Mouse (Mus musculus) heart, embryonic 14.5 days (tissue): Measurements from ENCODE around the gene Pm20d1. TPM values are rescaled to one million over a fixed set of nuclear protein-coding genes. Genes with fewer than 3 reads are reported as not detected.

Experiments
- ATAC-seq: fragments of 200-750 bp; cut with Nextera tagmentation; 2 replicates; pipeline ENCODE4 v1.8.0; 2017; ENCODE audit warnings: low read depth, moderate TSS enrichment; ENCODE audit not compliant: insufficient number of reproducible peaks, insufficient read depth, low FRiP score
- H3K27ac ChIP-seq, 2 experiments: fragments of 200-500 bp in 1 of 2; fragments of 300-500 bp in 1 of 2; sonication (generic) in 1 of 2; replicated peaks in 1 of 2; 2 replicates each; pipeline ENCODE4 v1.5.1; 2012 to 2014; ENCODE audit warnings: low read depth in 2 of 2, low read length in 2 of 2, control low read depth in 1 of 2, mild to moderate bottlenecking in 1 of 2, mixed read lengths in 1 of 2; ENCODE audit not compliant: control insufficient read depth in 1 of 2, insufficient read depth in 1 of 2
- H3K27me3 ChIP-seq: fragments of 300-500 bp; sonication (generic); 2 replicates; pipeline ENCODE4 v1.6.1; 2014; ENCODE audit warnings: mild to moderate bottlenecking, low read length, control low read depth; ENCODE audit not compliant: control insufficient read depth, insufficient read depth
- H3K36me3 ChIP-seq: fragments of 300-500 bp; sonication (generic); 2 replicates; pipeline ENCODE4 v1.6.1; 2014; ENCODE audit warnings: mild to moderate bottlenecking, control low read depth, low read length, mixed read lengths; ENCODE audit not compliant: control insufficient read depth, insufficient read depth
- H3K4me1 ChIP-seq, 2 experiments: fragments of 200-500 bp in 1 of 2; fragments of 300-500 bp in 1 of 2; sonication (generic) in 1 of 2; 2 replicates each; pipeline ENCODE4 v1.6.1; 2012 to 2014; ENCODE audit warnings: low read length in 2 of 2, control low read depth in 1 of 2, mixed read lengths in 1 of 2; ENCODE audit not compliant: control insufficient read depth in 2 of 2, insufficient read depth in 2 of 2
- H3K4me2 ChIP-seq: fragments of 300-500 bp; sonication (generic); 2 replicates; pipeline ENCODE4 v1.6.1; 2014; ENCODE audit warnings: mild to moderate bottlenecking, low read length
- H3K4me3 ChIP-seq, 2 experiments: fragments of 200-500 bp in 1 of 2; fragments of 300-500 bp in 1 of 2; sonication (generic) in 1 of 2; 2 replicates each; pipeline ENCODE4 v1.5.1; 2012 to 2014; ENCODE audit warnings: low read length in 2 of 2, mild to moderate bottlenecking in 2 of 2, control low read depth in 1 of 2, low read depth in 1 of 2, moderate library complexity in 1 of 2; ENCODE audit not compliant: control insufficient read depth in 1 of 2, insufficient read depth in 1 of 2
- H3K9ac ChIP-seq: fragments of 300-500 bp; sonication (generic); 2 replicates; pipeline ENCODE4 v1.6.1; 2014; ENCODE audit warnings: mild to moderate bottlenecking, low read length
- H3K9me3 ChIP-seq: fragments of 300-500 bp; sonication (generic); 2 replicates; pipeline ENCODE4 v1.6.1; 2016; ENCODE audit warnings: low read length, control low read depth; ENCODE audit not compliant: control insufficient read depth
- WGBS: fragments of 180-500 bp; shearing (Covaris S2); extraction: QIAGEN DNeasy Blood & Tissue Kit; methylation state at CpG from one replicate; pipeline ENCODE4 v1.1.7; 2014; 5-methylcytosine and 5-hydroxymethylcytosine counted together
- polyA plus RNA-seq: library from polyadenylated mRNA; unstranded; fragments of >200 nt; fragmentation: Nextera tagmentation; extraction: Ambion mirVana; gene quantifications from 2 replicates; pipeline ENCODE4 v1.2.1, GENCODE M21; 2014

Gene Pm20d1
- polyA plus RNA-seq, 1 experiment from 2014 or later, result 2.1 TPM

DNA sequence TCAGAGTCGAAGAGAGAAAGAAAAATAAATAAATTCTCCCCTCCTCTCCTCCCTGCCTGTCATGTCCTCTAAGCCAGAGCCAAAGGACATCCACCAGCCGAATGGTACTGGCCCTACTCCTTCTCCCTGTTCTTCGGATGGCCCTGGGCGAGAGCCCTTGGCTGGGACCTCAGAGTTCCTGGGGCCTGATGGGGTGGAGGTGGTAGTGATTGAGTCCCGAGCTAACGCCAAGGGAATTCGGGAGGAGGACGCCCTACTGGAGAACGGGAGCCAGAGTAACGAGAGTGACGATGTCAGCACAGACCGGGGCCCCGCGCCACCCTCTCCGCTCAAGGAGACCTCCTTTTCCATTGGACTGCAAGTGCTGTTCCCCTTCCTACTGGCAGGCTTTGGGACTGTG lies 33.4 kb downstream of the Pm20d1 start:
- ATAC-seq, result no peak
- peaks cover 37% of the 10 kb centered on the region for H3K36me3 ChIP-seq
- H3K4me3 ChIP-seq, result no peak overlapping the region
- H3K9me3 ChIP-seq, result no peaks in the 10 kb centered on the region
- WGBS, result 82% methylated on average over 15 of the region's 15 CpGs
- no peak overlapping the region for H3K9ac ChIP-seq
- no peak overlapping the region for H3K4me2 ChIP-seq
- H3K27me3 ChIP-seq, result no peaks in the 10 kb centered on the region
- H3K4me1 ChIP-seq, result peaks cover 6 to 16% of the 10 kb centered on the region in 2 experiments
- H3K27ac ChIP-seq, result no peak overlapping the region

DNA sequence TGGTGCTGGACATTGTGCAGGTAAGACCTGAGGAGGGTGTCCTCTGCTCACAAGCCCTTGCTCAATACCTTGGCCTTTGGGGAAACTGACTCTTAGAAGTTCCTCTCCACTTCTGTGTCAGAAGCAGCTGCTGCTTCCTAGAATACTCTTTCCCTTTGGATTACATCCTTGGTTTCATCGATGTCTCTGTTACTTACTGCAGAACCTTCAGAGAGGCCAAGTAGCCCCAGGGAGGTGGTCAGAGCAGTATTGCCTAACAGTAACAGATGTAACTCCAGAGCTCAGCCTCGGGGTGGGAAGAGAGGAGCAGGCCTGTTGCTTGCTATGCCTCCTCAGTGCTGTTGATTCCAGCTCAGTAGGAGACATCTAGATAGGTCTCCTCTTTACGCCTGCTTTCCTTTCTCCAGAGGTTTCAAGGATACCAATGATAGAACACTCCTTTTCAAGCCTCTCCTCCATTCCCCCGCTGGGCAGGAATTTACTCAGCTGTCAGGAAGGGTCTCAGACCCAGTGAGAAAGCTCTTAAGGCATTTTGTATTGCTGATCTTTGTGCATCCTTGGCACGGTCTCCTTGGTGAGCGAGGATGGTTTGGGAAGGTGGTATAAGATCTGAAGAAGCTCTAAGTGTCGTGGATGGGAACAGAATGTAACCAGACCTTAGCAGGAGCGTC lies 33.9 kb downstream of the Pm20d1 start:
- H3K27me3 ChIP-seq, result no peaks in the 10 kb centered on the region
- H3K27ac ChIP-seq, result no peak overlapping the region
- H3K9me3 ChIP-seq, result no peaks in the 10 kb centered on the region
- ATAC-seq, result no peak
- no peak overlapping the region for H3K4me2 ChIP-seq
- H3K9ac ChIP-seq, result no peak overlapping the region
- peaks cover 6 to 16% of the 10 kb centered on the region in 2 experiments for H3K4me1 ChIP-seq
- H3K36me3 ChIP-seq, result peaks cover 40% of the 10 kb centered on the region
- H3K4me3 ChIP-seq, result no peak overlapping the region
- WGBS, result 72% methylated on average over 8 of the region's 8 CpGs

DNA sequence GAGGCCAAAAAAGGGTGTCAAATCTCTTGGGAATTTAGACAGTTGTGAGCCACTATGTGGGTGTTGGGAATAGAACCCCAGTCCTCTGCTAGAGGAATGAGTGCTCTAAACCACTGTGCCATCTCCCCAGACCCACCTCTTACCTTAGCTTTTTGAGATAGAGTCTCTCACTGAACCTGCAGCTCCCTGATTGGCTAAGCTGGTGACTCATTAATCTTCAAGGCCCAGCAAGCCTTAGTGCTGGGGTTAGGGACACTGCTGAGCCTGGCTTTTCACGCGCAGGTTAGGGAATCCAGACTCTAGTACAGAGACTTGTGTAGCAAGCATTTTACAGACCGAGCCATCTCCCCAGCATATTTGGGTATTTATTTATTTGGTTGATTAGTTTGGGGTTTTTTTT lies 39.9 kb downstream of the Pm20d1 start:
- Histone ChIP-seq H3K9me3 (no peaks in the 10 kb centered on the region), H3K9ac (no peak overlapping the region), H3K4me3 (no peak overlapping the region), H3K36me3 (peaks cover 54% of the 10 kb centered on the region), H3K27me3 (no peaks in the 10 kb centered on the region), H3K4me2 (no peak overlapping the region), H3K27ac (no peak overlapping the region), H3K4me1 (no peaks in the 10 kb centered on the region; a peak in 1 of 4 replicates)
- ATAC-seq, result no peak
- WGBS, result 85% methylated on average over 3 of the region's 3 CpGs

DNA sequence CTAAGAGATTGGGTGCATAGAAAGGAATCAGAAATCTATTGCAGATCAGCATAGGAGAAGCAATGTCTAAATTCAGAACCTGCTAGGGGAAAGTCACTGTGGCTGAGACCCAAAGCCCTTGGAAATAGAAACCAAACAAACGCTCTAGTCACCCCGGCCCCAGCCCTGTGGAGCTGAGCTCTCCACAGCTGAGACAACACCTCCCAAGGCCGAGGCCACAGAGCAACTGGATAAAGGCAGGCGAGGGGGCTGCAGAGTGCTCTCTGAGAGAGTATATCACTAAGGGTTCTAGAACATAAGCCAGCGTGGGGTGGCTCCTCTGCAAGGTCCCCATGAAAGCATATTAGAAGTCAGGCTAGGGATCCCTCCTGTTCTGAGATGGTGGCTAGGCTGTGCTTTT lies 41.4 kb downstream of the Pm20d1 start:
- peaks cover 64% of the 10 kb centered on the region for H3K36me3 ChIP-seq
- no peak for ATAC-seq

DNA sequence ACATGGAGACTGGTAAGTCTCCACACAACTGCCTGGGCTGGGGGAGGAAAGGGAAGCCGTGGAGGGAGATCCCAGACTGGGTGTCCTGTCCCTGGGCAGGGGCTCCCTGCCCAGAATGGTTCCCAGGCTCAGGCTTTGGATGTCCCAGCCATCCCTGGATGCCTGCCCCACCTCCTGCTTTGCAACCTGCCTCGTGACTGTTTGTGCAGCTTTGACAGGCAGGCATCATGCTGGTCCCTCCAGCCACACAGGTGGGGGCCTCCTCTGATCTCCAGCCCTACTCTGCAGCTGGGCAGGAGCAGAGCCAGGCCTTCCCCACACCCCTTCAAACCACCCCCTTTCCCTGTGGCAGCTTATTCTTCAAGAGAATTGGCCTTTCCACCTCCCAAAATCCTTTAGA lies 42.1 kb downstream of the Pm20d1 start:
- H3K9me3 ChIP-seq, result no peaks in the 10 kb centered on the region
- H3K27ac ChIP-seq, result no peak overlapping the region
- no peak overlapping the region for H3K4me3 ChIP-seq
- H3K36me3 ChIP-seq, result peaks cover 65% of the 10 kb centered on the region
- no peaks in the 10 kb centered on the region for H3K27me3 ChIP-seq
- no peak overlapping the region for H3K9ac ChIP-seq
- H3K4me2 ChIP-seq, result no peak overlapping the region
- no peak for ATAC-seq
- 50% methylated on average over 2 of the region's 2 CpGs for WGBS
- no peaks in the 10 kb centered on the region for H3K4me1 ChIP-seq

More for the DNA sequence above, 41.4 kb downstream of the Pm20d1 start:
- H3K27me3 ChIP-seq, result no peaks in the 10 kb centered on the region
- no peaks in the 10 kb centered on the region for H3K9me3 ChIP-seq
- WGBS, result 65% methylated on average over 5 of the region's 5 CpGs
- H3K4me1 ChIP-seq, result no peaks in the 10 kb centered on the region; a peak in 1 of 4 replicates
- no peak overlapping the region for H3K27ac ChIP-seq
- no peak overlapping the region for H3K9ac ChIP-seq
- H3K4me3 ChIP-seq, result no peak overlapping the region
- no peak overlapping the region for H3K4me2 ChIP-seq

DNA sequence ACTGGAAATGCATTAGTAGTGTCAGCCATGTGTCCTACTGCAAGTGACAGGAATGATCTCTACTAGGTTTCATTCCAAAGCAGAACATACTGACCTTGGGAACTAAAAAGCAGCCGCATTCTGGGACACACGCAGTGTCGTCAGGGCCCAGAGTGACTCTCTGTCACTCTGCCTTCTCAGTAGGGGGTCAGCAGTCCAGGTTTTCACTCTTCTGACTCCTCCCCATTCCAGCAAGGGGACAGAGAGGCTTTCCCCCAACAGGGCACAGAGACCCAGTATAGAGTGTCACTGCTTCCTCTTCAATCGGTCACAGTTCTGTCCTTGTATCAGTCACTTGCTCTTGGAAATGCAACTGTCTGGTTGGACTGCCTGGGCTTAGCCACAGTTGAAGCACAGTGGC lies 45.0 kb downstream of the Pm20d1 start:
- Histone ChIP-seq H3K27ac (no peak overlapping the region), H3K4me3 (no peak overlapping the region), H3K9ac (no peak overlapping the region), H3K36me3 (peaks cover 79% of the 10 kb centered on the region), H3K9me3 (no peaks in the 10 kb centered on the region), H3K27me3 (no peaks in the 10 kb centered on the region), H3K4me1 (no peaks in the 10 kb centered on the region), H3K4me2 (no peak overlapping the region)
- no peak for ATAC-seq
- 61% methylated on average over 4 of the region's 4 CpGs for WGBS

DNA sequence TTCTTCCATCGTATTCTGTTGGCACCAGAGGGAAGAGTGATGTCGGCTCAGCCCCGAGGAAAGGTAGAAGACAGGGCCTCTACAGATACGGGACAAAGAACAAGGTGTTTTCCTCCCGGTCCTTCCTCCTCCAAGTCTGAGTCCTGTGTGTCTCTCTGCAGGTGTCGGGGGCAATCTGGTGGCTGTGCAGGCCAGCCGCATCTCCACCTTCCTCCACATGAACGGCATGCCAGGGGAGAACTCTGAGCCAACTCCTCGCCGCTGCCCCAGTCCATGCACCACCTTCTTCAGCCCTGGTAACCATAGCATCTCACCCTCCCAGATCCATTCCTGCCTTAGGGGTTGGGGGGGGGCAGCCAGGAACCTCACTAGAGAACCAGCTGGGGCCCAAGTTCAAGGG lies 46.6 kb downstream of the Pm20d1 start:
- 91% methylated on average over 10 of the region's 10 CpGs for WGBS
- peaks cover 89% of the 10 kb centered on the region for H3K36me3 ChIP-seq

DNA sequence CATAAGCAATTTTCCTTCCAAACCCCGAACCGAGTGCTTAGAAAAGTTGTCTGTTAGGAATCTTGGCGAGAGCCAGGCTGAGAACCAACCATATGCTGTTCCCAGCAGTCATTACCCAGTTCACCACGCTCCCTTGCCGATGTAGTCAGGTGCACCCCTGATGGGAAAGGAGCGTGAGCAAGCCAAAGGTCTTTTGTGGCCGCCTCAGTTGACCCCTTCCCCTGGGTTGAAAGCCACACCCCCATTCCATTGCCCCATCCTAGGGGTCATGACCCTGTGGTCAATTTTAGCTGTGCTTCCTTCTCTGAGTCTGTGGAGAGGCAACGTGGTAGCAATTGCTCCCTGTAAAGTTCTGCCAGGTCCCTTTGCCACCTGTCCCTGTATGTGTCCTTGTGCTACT lies 47.7 kb downstream of the Pm20d1 start:
- H3K4me1 ChIP-seq, result no peaks in the 10 kb centered on the region
- no peak overlapping the region for H3K4me3 ChIP-seq
- WGBS, result 72% methylated on average over 8 of the region's 8 CpGs
- H3K27me3 ChIP-seq, result no peaks in the 10 kb centered on the region
- no peaks in the 10 kb centered on the region for H3K9me3 ChIP-seq
- H3K9ac ChIP-seq, result no peak overlapping the region
- H3K27ac ChIP-seq, result no peak overlapping the region
- ATAC-seq, result no peak
- peaks cover 78% of the 10 kb centered on the region for H3K36me3 ChIP-seq
- no peak overlapping the region for H3K4me2 ChIP-seq

More for the DNA sequence above, 46.6 kb downstream of the Pm20d1 start:
- H3K4me2 ChIP-seq, result no peak overlapping the region
- no peaks in the 10 kb centered on the region for H3K4me1 ChIP-seq
- no peak overlapping the region for H3K9ac ChIP-seq
- H3K4me3 ChIP-seq, result no peak overlapping the region
- no peaks in the 10 kb centered on the region for H3K9me3 ChIP-seq
- ATAC-seq, result no peak
- H3K27me3 ChIP-seq, result no peaks in the 10 kb centered on the region
- H3K27ac ChIP-seq, result no peak overlapping the region
